13 mouse cellular contexts compared by ENCODE assay signal in the genomic region with DNA sequence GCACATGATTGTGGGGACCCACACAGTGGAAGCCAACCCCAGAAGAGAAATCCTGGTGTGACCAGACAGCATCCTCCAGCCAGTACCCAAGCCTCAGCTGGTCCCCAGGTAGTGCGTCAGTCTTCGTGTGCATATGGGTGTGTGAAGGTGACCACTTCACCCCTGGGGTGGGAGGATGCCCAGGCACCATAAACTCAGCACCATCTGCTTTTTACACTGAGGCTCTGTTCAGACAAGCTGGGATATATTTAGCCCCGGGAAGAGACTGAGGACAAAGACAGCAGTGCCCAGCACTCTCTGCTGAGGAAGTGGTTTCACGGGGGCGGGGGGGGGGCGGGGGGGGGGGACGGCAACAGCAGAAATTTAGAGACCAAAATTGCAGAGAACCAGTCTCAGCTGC. TPM values are rescaled to one million over a fixed set of nuclear protein-coding genes. Genes with fewer than 3 reads are reported as not detected.
DNase-seq lines count a peak whose midpoint lies in the region; ATAC-seq and TF ChIP-seq lines count a peak whose summit lies in the region.
"Had no signal": no experiment of that assay in that cellular context is flagged by ENCODE, and none has a peak within 500 bp of the region (broad histone marks: within the 10 kb centered on the region; RNA-seq: fewer than 3 reads in every experiment).

No protein-coding gene starts in this region.

- no peak for ATAC-seq in monocyte, adult 5-6 weeks (replicated peaks; ENCODE audit: insufficient number of reproducible peaks, low FRiP score, low TSS enrichment, poor library complexity, severe bottlenecking)

- TF ChIP-seq POLR2A in spleen, adult 2 months (IDR thresholded peaks at IDR 0.05; ENCODE audit: low read depth, low read length), result no peak

- 0 out of 2 replicates have a peak overlapping the region, but pooled peaks have one; percentile 0 for H3K27ac ChIP-seq in spleen, adult 2 months (ENCODE audit: insufficient read depth, low read length)
- H3K27ac ChIP-seq: limb, embryonic 12.5 days had no signal

- TF ChIP-seq CTCF in spleen, adult 2 months (IDR thresholded peaks at IDR 0.05; ENCODE audit: extremely low read depth, insufficient read depth, insufficient read length, insufficient replicate concordance), result no peak

- no peaks in the 10 kb centered on the region for H3K36me3 ChIP-seq in spleen, adult 2 months (ENCODE audit: control insufficient read depth, insufficient read depth, low read length)
- H3K36me3 ChIP-seq: limb, embryonic 12.5 days had no signal

- WGBS in spleen, adult 2 months, result 10% methylated on average over 7 of the region's 7 CpGs

- intact Hi-C loops in heart, postnatal 10 days (cut with DNase I), result no loop called here

- H3K4me1 ChIP-seq in spleen, adult 2 months (ENCODE audit: control insufficient read depth, insufficient read depth, insufficient read length), result peaks cover 9% of the 10 kb centered on the region; the same call in 1 of the 2 replicates

- H3K27me3 ChIP-seq in spleen, adult 2 months (ENCODE audit: control insufficient read depth, insufficient read depth, low read length), result no peaks in the 10 kb centered on the region
- H3K27me3 ChIP-seq: limb, embryonic 12.5 days had no signal

- H3K4me3 ChIP-seq in spleen, adult 2 months (ENCODE audit: extremely low read depth, insufficient read depth, insufficient read length), result no peak overlapping the region
- H3K4me3 ChIP-seq: limb, embryonic 12.5 days had no signal

- peak; percentile 95 for DNase-seq in heart, adult 11 months
- DNase-seq in heart, postnatal 10 days, result no peak
- peak; percentile 55 for DNase-seq in layer of hippocampus, adult 11-12 months (ENCODE audit: low spot score)
- DNase-seq in layer of hippocampus, postnatal 14 days (ENCODE audit: low spot score in 2 of 2), result no peak
- no peak for DNase-seq in spleen, adult 2 months (ENCODE audit: low read depth in 1 of 2, low spot score in 2 of 2)
- no peak for DNase-seq in spleen, postnatal 36 days (ENCODE audit: low spot score in 2 of 2)
- DNase-seq in ovary, adult 18-20 months (ENCODE audit: low spot score), result no peak
- DNase-seq: adrenal gland, postnatal 36 days; cerebellum, postnatal 10 days; gastrocnemius, postnatal 25 days; kidney, postnatal 10 days had no signal

RNA-seq across cellular contexts. Expression of gene Abtb1, which starts 30.4 kb away (rescaled TPM):
- total RNA-seq in heart, postnatal 10 days (2021), result 10 to 100 TPM; 18.7 to 21.0 TPM
- 10 to 100 TPM; 25.8 to 32.1 TPM for total RNA-seq in layer of hippocampus, postnatal 14 days (2021)
- polyA plus RNA-seq in spleen, adult 2 months (2012; rRNA removed), result 80.8 and 103 TPM in 2 replicates
- 32.9 to 52.6 TPM (median 51.6 TPM) in 3 replicates for total RNA-seq in monocyte, adult 5-6 weeks (2017)

Comparison
In these comparisons a context has a peak if more than half of its experiments do, and no peak if none do; other contexts are left out.
1. DNase-seq: peak in heart, adult 11 months (single experiment) and layer of hippocampus, adult 11-12 months (single experiment); none in heart, postnatal 10 days (0 of 2), layer of hippocampus, postnatal 14 days (0 of 2), spleen, adult 2 months (0 of 2), spleen, postnatal 36 days (0 of 2) and ovary, adult 18-20 months (single experiment).